Mouse (Mus musculus) bone marrow macrophage, adult 2 months (primary cell): ENCODE results near the gene Gm17018. TPM values are rescaled to one million over a fixed set of nuclear protein-coding genes. Genes with fewer than 3 reads are reported as not detected.

Experiments used
- H3K27ac ChIP-seq: 2 replicates; pipeline ENCODE4 v1.5.1; 2012; ENCODE audit warnings: low read depth, low read length; ENCODE audit not compliant: insufficient read depth
- H3K4me1 ChIP-seq: 2 replicates; pipeline ENCODE4 v1.6.1; 2012; ENCODE audit warnings: low read length; ENCODE audit not compliant: control insufficient read depth, insufficient read depth
- H3K4me3 ChIP-seq: 2 replicates; pipeline ENCODE4 v1.5.1; 2012; ENCODE audit warnings: mild to moderate bottlenecking, low read length, moderate library complexity; ENCODE audit not compliant: insufficient read depth
- CTCF ChIP-seq: IDR thresholded peaks from 2 replicates; pipeline ENCODE4 v1.5.1; 2012; ENCODE audit warnings: low read depth, mild to moderate bottlenecking, low read length, moderate library complexity
- POLR2A ChIP-seq: IDR thresholded peaks from 2 replicates; pipeline ENCODE4 v1.6.1; 2012; ENCODE audit warnings: mild to moderate bottlenecking, low read depth, low read length, borderline replicate concordance
- polyA plus RNA-seq: library from polyadenylated mRNA; stranded (reverse); fragments of >200 nt; gene quantifications from 2 replicates; pipeline ENCODE4 v1.2.4, GENCODE M21; 2012; ENCODE audit not compliant: missing spikeins, insufficient read depth, insufficient read length

Gm17018 gene
- polyA plus RNA-seq, 1 experiment: 35.3 TPM

GRCm38 (mm10) chr19:45619744-45620501 is 59.5 kb downstream of the Gm17018 start:
- Histone ChIP-seq H3K4me1 (peaks cover 8% of the 10 kb centered on the region), H3K4me3 (no peak overlapping the region), H3K27ac (no peak overlapping the region)
- TF ChIP-seq CTCF (no peak), POLR2A (no peak)

- Histone ChIP-seq H3K4me3 (no peak overlapping the region), H3K27ac (no peak overlapping the region), H3K4me1 (peaks cover 8% of the 10 kb centered on the region)
- no peak for TF ChIP-seq POLR2A
- TF ChIP-seq CTCF: no peak
Observed at GRCm38 (mm10) chr19:45621061-45621460, 60.6 kb downstream of the Gm17018 start.

GRCm38 (mm10) chr19:45622144-45622543 is 61.7 kb downstream of the Gm17018 start:
- TF ChIP-seq POLR2A (no peak), CTCF (no peak)
- Histone ChIP-seq H3K4me3 (no peak overlapping the region), H3K4me1 (peaks cover 8% of the 10 kb centered on the region), H3K27ac (no peak overlapping the region)

- TF ChIP-seq POLR2A (no peak), CTCF (no peak)
- H3K27ac ChIP-seq: no peak overlapping the region
- peaks cover 8% of the 10 kb centered on the region for H3K4me1 ChIP-seq
- no peak overlapping the region for H3K4me3 ChIP-seq
Observed at GRCm38 (mm10) chr19:45623710-45624109, 63.3 kb downstream of the Gm17018 start.

GRCm38 (mm10) chr19:45627036-45627435 is 66.6 kb downstream of the Gm17018 start:
- Histone ChIP-seq H3K4me3 (no peak overlapping the region), H3K27ac (no peak overlapping the region), H3K4me1 (peaks cover 20% of the 10 kb centered on the region)
- TF ChIP-seq CTCF (no peak), POLR2A (no peak)

GRCm38 (mm10) chr19:45628649-45629048 is 68.2 kb downstream of the Gm17018 start:
- no peak overlapping the region for H3K27ac ChIP-seq
- TF ChIP-seq POLR2A (no peak), CTCF (no peak)
- H3K4me1 ChIP-seq: peaks cover 18% of the 10 kb centered on the region
- no peak overlapping the region for H3K4me3 ChIP-seq

GRCm38 (mm10) chr19:45629219-45629618 is 68.8 kb downstream of the Gm17018 start:
- H3K4me3 ChIP-seq: no peak overlapping the region
- no peak overlapping the region for H3K27ac ChIP-seq
- peak; percentile 26; the same call in 1 of the 2 replicates for TF ChIP-seq CTCF
- no peak for TF ChIP-seq POLR2A
- H3K4me1 ChIP-seq: peaks cover 13% of the 10 kb centered on the region

Other genes starting within 250 kb of the Gm17018 start
- 14.0 and 16.7 TPM in 2 replicates for gene Btrc, start 196.9 kb upstream of the Gm17018 start, polyA plus RNA-seq
- gene Poll, start 84 bp upstream of the Gm17018 start, polyA plus RNA-seq: 9.3 and 10.1 TPM in 2 replicates
- 50.3 and 55.6 TPM in 2 replicates for gene Fbxw4, start 99.7 kb downstream of the Gm17018 start, polyA plus RNA-seq
- gene Fgf8, start 182.3 kb downstream of the Gm17018 start, polyA plus RNA-seq: not detected in 2 replicates
- 24.7 and 34.9 TPM in 2 replicates for gene Npm3, start 189.0 kb downstream of the Gm17018 start, polyA plus RNA-seq
- 84.9 and 93.8 TPM in 2 replicates for gene Mgea5, start 223.2 kb downstream of the Gm17018 start, polyA plus RNA-seq